Mouse (Mus musculus) erythroblast, embryonic 14.5 days (primary cell): ENCODE data around the gene Hydin.

Experiments used
- GATA1 ChIP-seq: IDR thresholded peaks from 2 replicates; pipeline ENCODE4 v1.6.1; 2012; ENCODE audit warnings: low read length, inconsistent platforms, mixed read lengths
- TAL1 ChIP-seq: IDR thresholded peaks from 3 replicates; pipeline ENCODE4 v1.6.1; 2012; ENCODE audit warnings: low read length, inconsistent platforms, mixed read lengths

DNA sequence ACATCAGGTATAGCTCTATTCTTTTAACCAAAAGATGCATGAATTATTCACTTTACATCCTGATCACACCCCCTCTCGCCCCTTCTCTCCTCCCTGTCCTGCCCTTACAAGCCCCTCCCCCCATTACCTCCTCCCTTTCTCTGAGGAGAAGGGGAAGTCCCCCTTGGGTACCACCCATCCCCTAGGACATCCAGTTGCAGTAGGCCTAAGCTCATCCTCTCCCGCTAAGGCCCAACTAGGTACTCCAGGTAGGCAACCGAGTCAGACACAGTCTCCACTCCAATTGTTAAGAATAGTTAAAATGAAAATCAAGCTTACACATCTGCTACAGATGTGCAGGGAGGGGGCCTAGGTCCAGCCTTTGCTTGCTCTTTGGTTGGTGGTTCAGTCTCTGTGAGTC lies 83.9 kb downstream of the Hydin start:
- no peak for TF ChIP-seq GATA1
- no peak for TF ChIP-seq TAL1
